Mouse (Mus musculus) MEL (cell line): ENCODE measurements around the gene Kank1. TPM values are rescaled to one million over a fixed set of nuclear protein-coding genes. Genes with fewer than 3 reads are reported as not detected.
A peak's percentile ranks its signal among the peaks of the same experiment; 100 is the strongest.

Experiments
- DNase-seq: peaks from one replicate; pipeline ENCODE4 v3.0.0; 2011; ENCODE audit warnings: low read depth, low spot score
- H3K27ac ChIP-seq: 2 replicates; pipeline ENCODE4 v1.5.1; 2012; ENCODE audit warnings: low read depth, mild to moderate bottlenecking, control low read depth, low read length, moderate library complexity; ENCODE audit not compliant: control insufficient read depth
- H3K27me3 ChIP-seq, 2 experiments: fragments of 150-350 bp in 1 of 2; sonication (generic) in 1 of 2; 2 replicates each; pipeline ENCODE4 v1.6.1; 2012; ENCODE audit warnings: low read length in 2 of 2, mild to moderate bottlenecking in 2 of 2, improper control_type of control experiment in 1 of 2, moderate library complexity in 1 of 2; ENCODE audit not compliant: insufficient read depth in 2 of 2, control insufficient read depth in 1 of 2
- H3K36me3 ChIP-seq, 2 experiments: 2 replicates each; pipeline ENCODE4 v1.6.1; 2012 to 2014; ENCODE audit warnings: low read length in 2 of 2, improper control_type of control experiment in 1 of 2, inconsistent platforms in 1 of 2, mild to moderate bottlenecking in 1 of 2; ENCODE audit not compliant: insufficient read depth in 2 of 2, control insufficient read depth in 1 of 2
- H3K4me1 ChIP-seq, 2 experiments: fragments of 150-350 bp in 1 of 2; sonication (generic) in 1 of 2; 2 replicates each; pipeline ENCODE4 v1.6.1; 2012; ENCODE audit warnings: low read length in 2 of 2, improper control_type of control experiment in 1 of 2, mild to moderate bottlenecking in 1 of 2; ENCODE audit not compliant: insufficient read depth in 2 of 2, control insufficient read depth in 1 of 2
- H3K4me3 ChIP-seq, 2 experiments: fragments of 150-350 bp in 1 of 2; sonication (generic) in 1 of 2; 2 replicates each; pipeline ENCODE4 v1.5.1; 2012; ENCODE audit warnings: low read depth in 2 of 2, low read length in 2 of 2, mild to moderate bottlenecking in 2 of 2, moderate library complexity in 2 of 2, control low read depth in 1 of 2, improper control_type of control experiment in 1 of 2; ENCODE audit not compliant: control insufficient read depth in 1 of 2, insufficient read depth in 1 of 2
- H3K79me2 ChIP-seq: 2 replicates; pipeline ENCODE4 v1.6.1; 2012; ENCODE audit warnings: mild to moderate bottlenecking, low read length, moderate library complexity; ENCODE audit not compliant: control insufficient read depth, poor library complexity, insufficient read depth
- H3K9ac ChIP-seq: 2 replicates; pipeline ENCODE4 v1.6.1; 2012; ENCODE audit warnings: low read depth, mild to moderate bottlenecking, control low read depth, low read length, moderate library complexity; ENCODE audit not compliant: control insufficient read depth, poor library complexity, severe bottlenecking
- H3K9me3 ChIP-seq: fragments of 150-350 bp; sonication (generic); replicated peaks from 2 replicates; pipeline ENCODE4 v1.6.1; 2012; ENCODE audit warnings: mild to moderate bottlenecking, low read length, improper control_type of control experiment, moderate library complexity; ENCODE audit not compliant: insufficient read depth
- BHLHE40 ChIP-seq: IDR thresholded peaks from 2 replicates; pipeline ENCODE4 v1.6.1; 2012; ENCODE audit warnings: low read depth, mild to moderate bottlenecking, inconsistent platforms, low read length, improper control_type of control experiment, borderline replicate concordance
- CHD1 ChIP-seq: IDR thresholded peaks from 2 replicates; pipeline ENCODE4 v1.6.1; 2012; ENCODE audit warnings: low read depth, mild to moderate bottlenecking, inconsistent platforms, low read length, improper control_type of control experiment
- CTCF ChIP-seq, 3 experiments: IDR thresholded peaks in 2 of 3; conservative IDR thresholded peaks in 1 of 3; 2 replicates each; pipeline ENCODE4 v1.5.1; 2011 to 2012; ENCODE audit warnings: low read length in 3 of 3, low read depth in 2 of 3, mild to moderate bottlenecking in 2 of 3, improper control_type of control experiment in 1 of 3, inconsistent platforms in 1 of 3, mixed read lengths in 1 of 3, moderate library complexity in 1 of 3; ENCODE audit not compliant: control insufficient read depth in 1 of 3, insufficient read depth in 1 of 3, poor library complexity in 1 of 3, severe bottlenecking in 1 of 3
- ELF1 ChIP-seq: IDR thresholded peaks from 2 replicates; pipeline ENCODE4 v1.6.1; 2014; ENCODE audit warnings: low read depth, mild to moderate bottlenecking, inconsistent platforms, low read length, improper control_type of control experiment, moderate library complexity
- EP300 ChIP-seq, 2 experiments: IDR thresholded peaks; 2 replicates each; pipeline ENCODE4 v1.6.1; 2011; ENCODE audit warnings: improper control_type of control experiment in 2 of 2, low read length in 2 of 2, low read depth in 1 of 2, mild to moderate bottlenecking in 1 of 2
- ETS1 ChIP-seq: IDR thresholded peaks from 2 replicates; pipeline ENCODE4 v1.6.1; 2012; ENCODE audit warnings: low read depth, mild to moderate bottlenecking, inconsistent platforms, low read length, improper control_type of control experiment, moderate library complexity
- GATA1 ChIP-seq: IDR thresholded peaks from 2 replicates; pipeline ENCODE4 v1.6.1; 2011; ENCODE audit warnings: low read depth, low read length, improper control_type of control experiment
- HCFC1 ChIP-seq: IDR thresholded peaks from 2 replicates; pipeline ENCODE4 v1.6.1; 2012; ENCODE audit warnings: low read depth, mild to moderate bottlenecking, inconsistent platforms, low read length, improper control_type of control experiment, moderate library complexity
- JUND ChIP-seq: IDR thresholded peaks from 2 replicates; pipeline ENCODE4 v1.6.1; 2011; ENCODE audit warnings: low read depth, mild to moderate bottlenecking, improper control_type of control experiment, low read length
- MAX ChIP-seq: IDR thresholded peaks from 2 replicates; pipeline ENCODE4 v1.6.1; 2011; ENCODE audit warnings: low read length, improper control_type of control experiment
- MAZ ChIP-seq: IDR thresholded peaks from 2 replicates; pipeline ENCODE4 v1.6.1; 2012; ENCODE audit warnings: low read depth, mild to moderate bottlenecking, inconsistent platforms, low read length, improper control_type of control experiment
- MXI1 ChIP-seq: IDR thresholded peaks from 2 replicates; pipeline ENCODE4 v1.6.1; 2011; ENCODE audit warnings: mild to moderate bottlenecking, low read depth, low read length, improper control_type of control experiment
- MYB ChIP-seq: IDR thresholded peaks from 2 replicates; pipeline ENCODE4 v1.6.1; 2011; ENCODE audit warnings: mild to moderate bottlenecking, low read depth, low read length, improper control_type of control experiment
- NELFE ChIP-seq: IDR thresholded peaks from 2 replicates; pipeline ENCODE4 v1.6.1; 2011; ENCODE audit warnings: low read depth, low read length, improper control_type of control experiment
- RAD21 ChIP-seq: IDR thresholded peaks from 2 replicates; pipeline ENCODE4 v1.6.1; 2011; ENCODE audit warnings: mild to moderate bottlenecking, low read depth, low read length, improper control_type of control experiment
- RCOR1 ChIP-seq: IDR thresholded peaks from 2 replicates; pipeline ENCODE4 v1.6.1; 2012; ENCODE audit warnings: low read depth, mild to moderate bottlenecking, inconsistent platforms, low read length, improper control_type of control experiment
- SIN3A ChIP-seq: IDR thresholded peaks from 2 replicates; pipeline ENCODE4 v1.6.1; 2012; ENCODE audit warnings: low read length, improper control_type of control experiment, inconsistent platforms
- SMC3 ChIP-seq: IDR thresholded peaks from 2 replicates; pipeline ENCODE4 v1.6.1; 2011; ENCODE audit warnings: low read depth, low read length, improper control_type of control experiment
- TAL1 ChIP-seq: IDR thresholded peaks from 2 replicates; pipeline ENCODE4 v1.6.1; 2012; ENCODE audit warnings: mild to moderate bottlenecking, inconsistent platforms, low read length, moderate library complexity, mixed read lengths
- TCF12 ChIP-seq: IDR thresholded peaks from 2 replicates; pipeline ENCODE4 v1.6.1; 2014; ENCODE audit warnings: low read depth, mild to moderate bottlenecking, inconsistent platforms, low read length, improper control_type of control experiment, moderate library complexity
- USF1 ChIP-seq: IDR thresholded peaks from 2 replicates; pipeline ENCODE4 v1.6.1; 2014; ENCODE audit warnings: low read depth, mild to moderate bottlenecking, inconsistent platforms, low read length, improper control_type of control experiment, moderate library complexity
- USF2 ChIP-seq, 2 experiments: IDR thresholded peaks; 2 replicates each; pipeline ENCODE4 v1.6.1; 2011 to 2012; ENCODE audit warnings: improper control_type of control experiment in 2 of 2, low read length in 2 of 2, borderline replicate concordance in 1 of 2, inconsistent platforms in 1 of 2, low read depth in 1 of 2, mild to moderate bottlenecking in 1 of 2; ENCODE audit not compliant: insufficient read depth in 1 of 2
- ZC3H11A ChIP-seq: IDR thresholded peaks from 2 replicates; pipeline ENCODE4 v1.6.1; 2012; ENCODE audit warnings: low read depth, mild to moderate bottlenecking, inconsistent platforms, low read length, improper control_type of control experiment
- ZMIZ1 ChIP-seq: IDR thresholded peaks from 2 replicates; pipeline ENCODE4 v1.6.1; 2012; ENCODE audit warnings: low read depth, mild to moderate bottlenecking, inconsistent platforms, low read length, improper control_type of control experiment, moderate library complexity
- polyA plus RNA-seq, 2 experiments: library from polyadenylated mRNA; stranded (reverse) in 1 of 2; unstranded in 1 of 2; fragments of >175 nt in 1 of 2; fragments of >200 nt in 1 of 2; gene quantifications; 2 replicates each; pipeline versions ENCODE4 v1.2.1 to v1.2.4; 2012; ENCODE audit warnings: low replicate concordance in 2 of 2, low read depth in 1 of 2; ENCODE audit not compliant: insufficient read length in 2 of 2, insufficient read depth in 1 of 2, missing spikeins in 1 of 2
- total RNA-seq: library from RNA; depleted of rRNA; stranded (reverse); fragments of 300-350 nt; gene quantifications from 2 replicates; pipeline ENCODE4 v1.2.3, GENCODE M21; 2012

The Kank1 gene
- total and polyA plus RNA-seq, 3 experiments: not detected

DNA sequence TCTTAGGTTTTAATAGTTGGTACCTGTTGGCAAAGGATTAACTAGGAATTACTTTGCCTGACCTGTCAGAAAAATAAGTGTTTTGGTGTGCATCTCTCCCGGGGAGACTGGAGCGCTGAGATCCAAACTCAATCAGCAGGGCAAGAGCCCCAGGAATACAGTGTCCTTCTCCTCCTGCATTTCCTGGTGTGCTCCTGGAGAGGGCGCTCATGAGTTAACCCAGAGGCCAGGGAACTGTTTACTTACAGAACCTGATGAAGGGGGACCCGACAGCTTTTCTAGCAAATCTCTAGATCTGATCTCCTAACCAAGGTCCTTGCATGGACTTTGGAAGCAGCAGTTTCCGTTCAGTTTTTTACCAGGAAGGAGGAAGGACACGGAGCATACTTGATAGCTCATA, 90.9 kb downstream of the Kank1 start:
- no peak for TF ChIP-seq USF1
- TF ChIP-seq MXI1: no peak
- TF ChIP-seq SIN3A: no peak
- TF ChIP-seq CTCF (IDR thresholded peaks at IDR 0.05 in 2 of 3, conservative IDR thresholded peaks at IDR 0.05 in 1 of 3; ENCODE audit: control insufficient read depth in 1 of 3, insufficient read depth in 1 of 3, low read depth in 2 of 3, low read length in 3 of 3, poor library complexity in 1 of 3, severe bottlenecking in 1 of 3): peak; percentile 13 to 29 (median 28); a peak in 4 of 6 replicates

DNA sequence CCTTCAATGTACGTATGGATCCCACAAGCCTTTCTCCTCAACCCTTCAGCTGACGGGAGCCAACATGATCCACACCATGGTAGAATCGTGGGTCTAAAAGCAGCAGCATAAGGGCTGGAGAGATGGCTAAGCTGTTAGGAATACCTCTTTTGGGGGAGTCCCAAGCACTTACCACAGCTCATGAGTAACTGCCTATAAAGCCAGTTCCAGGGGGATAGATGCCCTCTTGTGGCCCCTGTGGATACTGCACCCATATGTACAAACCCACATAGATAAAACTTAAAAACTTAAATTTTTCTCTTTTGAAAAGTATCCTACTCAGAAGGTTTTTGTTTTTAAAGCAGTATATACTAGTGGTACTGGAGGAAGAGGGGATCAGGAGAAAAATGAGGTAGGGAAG, 97.6 kb downstream of the Kank1 start:
- Histone ChIP-seq H3K36me3 (peaks cover 0 to 6% of the 10 kb centered on the region in 2 experiments; a peak in 2 of 4 replicates), H3K4me3 (no peak overlapping the region), H3K27me3 (no peaks in the 10 kb centered on the region), H3K4me1 (peaks cover 4 to 13% of the 10 kb centered on the region in 2 experiments; a peak in 2 of 4 replicates), H3K27ac (no peak overlapping the region), H3K79me2 (no peaks in the 10 kb centered on the region), H3K9ac (no peak overlapping the region), H3K9me3 (no peaks in the 10 kb centered on the region)
- TF ChIP-seq ETS1 (no peak), ZC3H11A (peak; percentile 50), TAL1 (no peak), CTCF (IDR thresholded peaks at IDR 0.05 in 2 of 3, conservative IDR thresholded peaks at IDR 0.05 in 1 of 3; ENCODE audit: control insufficient read depth in 1 of 3, insufficient read depth in 1 of 3, low read depth in 2 of 3, low read length in 3 of 3, poor library complexity in 1 of 3, severe bottlenecking in 1 of 3) (peak; percentile 68 to 86 (median 78)), JUND (no peak), RAD21 (peak; percentile 67), ELF1 (no peak), RCOR1 (no peak), SMC3 (peak; percentile 83)
- DNase-seq: peak; percentile 71

More for the DNA sequence above, 90.9 kb downstream of the Kank1 start:
- Histone ChIP-seq H3K79me2 (no peaks in the 10 kb centered on the region), H3K9me3 (no peaks in the 10 kb centered on the region), H3K4me3 (no peak overlapping the region), H3K4me1 (no peaks in the 10 kb centered on the region), H3K27me3 (no peaks in the 10 kb centered on the region), H3K36me3 (no peaks in the 10 kb centered on the region), H3K27ac (no peak overlapping the region), H3K9ac (no peak overlapping the region)
- DNase-seq: no peak

DNA sequence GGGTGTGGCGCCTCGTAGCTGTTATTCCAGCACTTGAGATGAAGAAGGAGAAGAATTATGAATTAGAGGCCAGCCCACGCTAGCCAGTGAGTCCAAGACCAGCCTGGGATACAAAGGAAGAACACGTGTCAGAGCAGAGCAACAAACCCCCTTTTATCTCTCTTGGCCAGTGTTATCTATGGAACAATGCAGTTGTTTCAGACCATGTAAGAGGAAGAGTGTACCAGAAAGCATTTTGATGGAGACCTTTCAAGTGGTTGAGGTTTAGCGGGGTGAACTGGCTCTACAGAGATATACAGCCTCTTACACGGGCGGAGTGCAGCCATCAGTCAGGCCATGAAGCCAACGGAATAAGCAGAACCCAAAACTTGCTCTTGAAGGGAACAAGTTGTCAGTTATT, 100.0 kb downstream of the Kank1 start:
- Histone ChIP-seq H3K9me3 (no peaks in the 10 kb centered on the region), H3K36me3 (peaks cover 0 to 7% of the 10 kb centered on the region in 2 experiments; a peak in 2 of 4 replicates), H3K4me1 (peaks cover 4 to 20% of the 10 kb centered on the region in 2 experiments; a peak in 2 of 4 replicates), H3K9ac (no peak overlapping the region), H3K27ac (no peak overlapping the region), H3K4me3 (no peak overlapping the region), H3K27me3 (no peaks in the 10 kb centered on the region), H3K79me2 (no peaks in the 10 kb centered on the region)
- peak; percentile 65 for DNase-seq
- TF ChIP-seq EP300 (IDR thresholded peaks at IDR 0.05; ENCODE audit: low read depth in 1 of 2, low read length in 2 of 2) (peak; percentile 47 to 62; a peak in 3 of 4 replicates), MYB (no peak), HCFC1 (no peak), MAX (peak; percentile 81), RAD21 (no peak), GATA1 (peak; percentile 66), MXI1 (peak; percentile 48; the same call in 1 of the 2 replicates), ZMIZ1 (no peak), USF1 (0 out of 2 replicates have a peak, but pooled peaks have one; percentile 18), MAZ (no peak), JUND (no peak), CHD1 (no peak), RCOR1 (0 out of 2 replicates have a peak, but pooled peaks have one; percentile 13), ETS1 (peak; percentile 30; the same call in 1 of the 2 replicates), USF2 (IDR thresholded peaks at IDR 0.05; ENCODE audit: borderline replicate concordance in 1 of 2, insufficient read depth in 1 of 2, low read depth in 1 of 2, low read length in 2 of 2) (no peak), NELFE (no peak), BHLHE40 (0 out of 2 replicates have a peak, but pooled peaks have one; percentile 7), TAL1 (peak; percentile 38), TCF12 (peak; percentile 40)
